Mouse (Mus musculus) testis, adult 2 months (tissue): ENCODE data around the gene Catsperz.

Experiments used
- CTCF ChIP-seq: fragments of 200-500 bp; IDR thresholded peaks from 2 replicates; pipeline ENCODE4 v1.5.1; 2012; ENCODE audit warnings: low read depth, mild to moderate bottlenecking, inconsistent platforms, low read length, moderate library complexity; ENCODE audit not compliant: control insufficient read depth, insufficient read depth, insufficient replicate concordance
- POLR2A ChIP-seq: fragments of 200-500 bp; IDR thresholded peaks from 2 replicates; pipeline ENCODE4 v1.6.1; 2012; ENCODE audit warnings: low read depth, mild to moderate bottlenecking, inconsistent platforms, low read length, moderate library complexity; ENCODE audit not compliant: control insufficient read depth

DNA sequence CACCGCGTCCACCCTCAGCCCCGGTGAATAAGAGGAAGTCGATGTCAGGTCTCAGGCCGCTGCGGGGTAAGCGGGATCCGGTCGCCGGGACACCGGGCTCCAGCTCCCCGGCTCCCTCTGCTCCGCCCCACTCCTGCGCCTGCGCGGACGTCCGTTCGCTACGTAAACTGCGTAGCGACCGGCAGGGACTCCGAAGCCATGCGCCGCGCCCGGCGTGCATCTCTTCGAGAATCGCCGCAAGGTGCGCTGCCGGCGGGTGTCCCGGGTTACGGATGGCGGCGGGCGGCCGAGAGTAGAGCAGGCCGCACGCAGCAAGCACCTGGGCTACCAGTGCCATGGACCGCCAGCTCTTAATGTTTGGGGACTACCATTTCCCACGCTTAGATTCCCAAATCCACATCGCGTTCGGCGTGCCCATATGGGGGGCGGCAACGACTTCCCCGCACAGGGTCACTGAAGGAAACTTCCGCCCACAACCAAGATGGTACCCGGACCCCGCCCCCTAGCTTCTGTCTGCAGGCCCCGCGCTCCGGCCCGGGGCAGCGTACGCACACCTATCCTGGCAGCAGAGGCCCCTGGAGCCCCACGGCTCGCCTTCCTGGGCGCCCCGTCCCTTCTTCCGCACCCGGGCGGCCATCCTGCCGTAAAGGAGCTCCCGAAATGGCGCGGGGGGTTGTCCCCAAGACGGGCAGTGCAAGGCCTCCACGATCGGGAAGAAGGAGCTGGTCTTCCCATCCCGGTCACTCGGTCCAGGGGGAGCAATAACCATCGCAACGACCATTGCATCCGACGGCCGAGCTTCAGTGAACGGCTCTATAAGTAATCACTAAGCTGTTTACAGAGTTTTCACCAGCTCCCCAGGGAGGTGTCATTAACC lies 16.4 kb upstream of the Catsperz start, which contains the start of gene Bad:
- peak; percentile 70 for TF ChIP-seq POLR2A
- no peak for TF ChIP-seq CTCF
